Mouse (Mus musculus): ENCODE measurements around the gene Gm49486. TPM values are rescaled to one million over a fixed set of nuclear protein-coding genes. Genes with fewer than 3 reads are reported as not detected.

The Gm49486 gene
- polyA plus RNA-seq, 1 experiment from 2014 or later = 0.58 TPM

DNA sequence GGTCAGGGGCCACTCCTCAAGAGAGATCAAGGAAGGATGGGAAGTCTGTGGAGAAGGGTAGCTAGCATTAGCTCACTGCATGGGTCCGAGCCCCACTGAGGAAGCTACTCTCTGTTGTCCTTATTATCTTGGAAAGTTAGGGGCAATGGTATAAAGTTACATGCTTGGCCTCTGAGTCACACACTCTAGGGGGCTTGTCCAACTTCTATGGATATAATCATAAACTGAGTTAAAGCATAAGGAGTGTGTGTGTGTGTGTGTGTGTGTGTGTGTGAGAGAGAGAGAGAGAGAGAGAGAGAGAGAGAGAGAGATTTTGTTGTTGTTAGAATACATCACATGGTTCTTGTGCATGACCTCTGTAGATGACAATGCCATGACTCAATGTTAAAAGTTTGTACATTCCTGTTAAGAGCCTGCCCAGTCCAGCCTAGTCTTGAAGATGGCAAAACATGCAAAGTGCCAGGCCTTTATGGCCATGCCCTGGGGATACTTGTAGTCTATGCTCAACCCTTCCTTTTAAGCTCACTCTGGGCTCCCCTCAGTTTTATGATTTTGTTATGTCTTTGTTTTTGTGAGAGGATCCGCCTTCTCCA is 70.5 kb downstream of the Gm49486 start:
- H3K4me2 ChIP-seq (ENCODE audit: low read length) = no peak overlapping the region
- ATAC-seq (replicated peaks; ENCODE audit: low FRiP score, low TSS enrichment, low read depth) (no peak), DNase-seq (ENCODE audit: low spot score) (no peak)
- 76% methylated on average over 2 of the region's 2 CpGs for WGBS
- no peaks in the 10 kb centered on the region for H3K9me3 ChIP-seq (ENCODE audit: control insufficient read depth, low read length)
- H3K4me3 ChIP-seq (ENCODE audit: low read depth, low read length) = no peak overlapping the region
- 0 out of 2 replicates have a peak, but pooled peaks cover 7% of the 10 kb centered on the region for H3K36me3 ChIP-seq (ENCODE audit: control insufficient read depth, insufficient read depth, low read length)
- H3K9ac ChIP-seq (ENCODE audit: low read length) = no peak overlapping the region
- no peak overlapping the region for H3K27ac ChIP-seq (ENCODE audit: low read depth)
- no peaks in the 10 kb centered on the region for H3K4me1 ChIP-seq (replicated peaks; ENCODE audit: control insufficient read depth, insufficient read depth, low read length)
- H3K27me3 ChIP-seq (replicated peaks; ENCODE audit: control insufficient read depth, insufficient read depth, low read length) = no peaks in the 10 kb centered on the region

DNA sequence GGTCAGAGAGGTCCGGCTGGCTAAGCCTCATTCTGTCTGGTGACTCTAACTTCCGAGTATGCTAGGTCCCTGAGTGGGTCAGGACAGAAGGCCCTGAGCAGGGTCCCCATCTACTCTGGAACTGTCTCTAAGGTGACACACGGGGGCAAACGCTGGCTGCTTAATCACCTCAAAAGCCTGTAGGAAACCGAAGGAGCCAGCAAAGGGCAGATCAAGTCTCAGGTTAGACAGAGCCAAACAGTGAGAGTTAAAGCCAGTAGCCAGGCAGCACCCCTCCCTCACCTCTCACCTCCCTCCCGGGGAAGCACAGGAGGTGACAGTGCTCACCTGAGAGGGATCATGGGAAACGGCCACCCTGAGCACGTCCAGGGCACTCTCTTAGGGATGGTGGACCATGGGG is 74.5 kb downstream of the Gm49486 start:
- H3K36me3 ChIP-seq (ENCODE audit: control insufficient read depth, insufficient read depth, low read length) = peaks cover 16% of the 10 kb centered on the region
- no peaks in the 10 kb centered on the region for H3K4me1 ChIP-seq (replicated peaks; ENCODE audit: control insufficient read depth, insufficient read depth, low read length)
- ATAC-seq (replicated peaks; ENCODE audit: low FRiP score, low TSS enrichment, low read depth) (no peak), DNase-seq (ENCODE audit: low spot score) (no peak)
- 84% methylated on average over 8 of the region's 8 CpGs for WGBS
- no peak overlapping the region for H3K9ac ChIP-seq (ENCODE audit: low read length)
- H3K27ac ChIP-seq (ENCODE audit: low read depth) = no peak overlapping the region
- no peaks in the 10 kb centered on the region for H3K27me3 ChIP-seq (replicated peaks; ENCODE audit: control insufficient read depth, insufficient read depth, low read length)
- no peaks in the 10 kb centered on the region for H3K9me3 ChIP-seq (ENCODE audit: control insufficient read depth, low read length)
- H3K4me3 ChIP-seq (ENCODE audit: low read depth, low read length) = no peak overlapping the region
- H3K4me2 ChIP-seq (ENCODE audit: low read length) = no peak overlapping the region

DNA sequence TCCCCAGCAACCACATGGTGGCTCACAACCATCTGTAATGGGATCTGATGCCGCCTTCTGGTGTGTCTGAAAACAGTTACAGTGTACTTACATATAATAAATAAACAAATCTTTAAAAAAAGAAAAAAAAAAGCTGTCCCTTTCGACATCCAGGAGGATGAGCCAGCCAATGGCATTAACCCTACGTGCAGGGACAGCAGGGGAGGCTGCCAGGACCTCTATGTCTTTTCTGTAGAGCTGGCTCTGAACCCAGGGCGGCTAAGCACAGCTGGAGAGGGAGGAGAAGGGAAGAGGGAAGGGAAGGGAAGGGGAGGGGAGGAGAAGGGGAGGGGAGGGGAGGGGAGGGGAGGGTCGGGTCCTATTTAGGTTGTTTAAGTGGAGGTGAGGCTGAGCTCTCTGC is 75.6 kb downstream of the Gm49486 start:
- Histone ChIP-seq H3K4me3 (ENCODE audit: low read depth, low read length) (no peak overlapping the region), H3K4me1 (replicated peaks; ENCODE audit: control insufficient read depth, insufficient read depth, low read length) (no peaks in the 10 kb centered on the region), H3K9ac (ENCODE audit: low read length) (no peak overlapping the region), H3K36me3 (ENCODE audit: control insufficient read depth, insufficient read depth, low read length) (peaks cover 16% of the 10 kb centered on the region), H3K9me3 (ENCODE audit: control insufficient read depth, low read length) (no peaks in the 10 kb centered on the region), H3K27me3 (replicated peaks; ENCODE audit: control insufficient read depth, insufficient read depth, low read length) (no peaks in the 10 kb centered on the region), H3K27ac (ENCODE audit: low read depth) (no peak overlapping the region), H3K4me2 (ENCODE audit: low read length) (no peak overlapping the region)
- ATAC-seq (replicated peaks; ENCODE audit: low FRiP score, low TSS enrichment, low read depth) (no peak), DNase-seq (ENCODE audit: low spot score) (no peak)
- 57% methylated on average over 5 of the region's 5 CpGs for WGBS

DNA sequence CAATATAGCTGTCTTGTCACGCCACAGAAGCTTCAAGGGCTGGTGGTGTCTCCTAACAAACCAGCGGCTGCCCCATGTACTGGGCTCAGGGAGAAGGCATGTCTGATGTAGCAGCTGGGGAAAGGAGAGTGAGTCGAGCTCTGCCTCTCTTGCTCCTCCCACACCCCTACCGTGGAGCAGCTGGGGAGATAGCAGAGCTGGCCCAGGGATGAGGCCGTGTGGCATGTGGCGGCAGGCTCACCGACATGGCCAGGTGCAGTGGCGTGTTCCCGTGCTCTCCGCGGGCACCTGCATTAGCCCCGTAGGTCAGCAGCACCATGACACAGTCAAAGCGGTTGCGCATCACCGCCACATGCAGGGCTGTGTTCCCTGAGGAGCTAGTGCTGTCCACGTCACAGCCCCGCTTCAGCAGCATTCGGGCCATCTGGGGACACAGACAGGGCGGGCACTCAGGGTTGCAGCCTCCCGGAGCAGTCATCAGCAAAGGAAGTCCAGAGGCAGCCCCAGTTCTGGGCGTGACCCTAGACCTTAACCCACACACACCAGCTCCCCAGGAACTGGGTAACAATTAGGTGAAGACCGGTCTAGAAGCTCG is 76.9 kb downstream of the Gm49486 start:
- Histone ChIP-seq H3K4me2 (ENCODE audit: low read length) (no peak overlapping the region), H3K27me3 (replicated peaks; ENCODE audit: control insufficient read depth, insufficient read depth, low read length) (no peaks in the 10 kb centered on the region), H3K36me3 (ENCODE audit: control insufficient read depth, insufficient read depth, low read length) (peaks cover 23% of the 10 kb centered on the region), H3K27ac (ENCODE audit: low read depth) (no peak overlapping the region), H3K9ac (ENCODE audit: low read length) (no peak overlapping the region), H3K4me3 (ENCODE audit: low read depth, low read length) (no peak overlapping the region), H3K9me3 (ENCODE audit: control insufficient read depth, low read length) (no peaks in the 10 kb centered on the region), H3K4me1 (replicated peaks; ENCODE audit: control insufficient read depth, insufficient read depth, low read length) (no peaks in the 10 kb centered on the region)
- 73% methylated on average over 23 of the region's 23 CpGs for WGBS
- DNase-seq (ENCODE audit: low spot score) (no peak), ATAC-seq (replicated peaks; ENCODE audit: low FRiP score, low TSS enrichment, low read depth) (no peak)

Other genes with a start within 250 kb of the Gm49486 start
- 160 and 192 TPM in 2 replicates for gene H1f0, start 200.9 kb upstream of the Gm49486 start, polyA plus RNA-seq (2014; fragmentation: Nextera tagmentation; extraction: Ambion mirVana)
- 1.0 and 1.1 TPM in 2 replicates for gene Galr3, start 187.5 kb upstream of the Gm49486 start, polyA plus RNA-seq (2014; fragmentation: Nextera tagmentation; extraction: Ambion mirVana)
- gene Ankrd54, start 166.5 kb upstream of the Gm49486 start, polyA plus RNA-seq (2014; fragmentation: Nextera tagmentation; extraction: Ambion mirVana) = 49.4 and 50.0 TPM in 2 replicates
- 244 and 264 TPM in 2 replicates for gene Eif3l, start 154.2 kb upstream of the Gm49486 start, polyA plus RNA-seq (2014; fragmentation: Nextera tagmentation; extraction: Ambion mirVana)
- 9.3 and 9.9 TPM in 2 replicates for gene Micall1, start 120.5 kb upstream of the Gm49486 start, polyA plus RNA-seq (2014; fragmentation: Nextera tagmentation; extraction: Ambion mirVana)
- gene Polr2f, start 88.4 kb upstream of the Gm49486 start, polyA plus RNA-seq (2014; fragmentation: Nextera tagmentation; extraction: Ambion mirVana) = 398 and 414 TPM in 2 replicates
- gene 1700088E04Rik, start 88.1 kb upstream of the Gm49486 start, polyA plus RNA-seq (2014; fragmentation: Nextera tagmentation; extraction: Ambion mirVana) = 7.4 and 8.2 TPM in 2 replicates
- 17.2 TPM in 2 replicates for gene Sox10, start 64.2 kb upstream of the Gm49486 start, polyA plus RNA-seq (2014; fragmentation: Nextera tagmentation; extraction: Ambion mirVana)
- gene Pick1, start 218 bp upstream of the Gm49486 start, polyA plus RNA-seq (2014; fragmentation: Nextera tagmentation; extraction: Ambion mirVana) = 28.3 and 30.1 TPM in 2 replicates
- 0.13 and 0.19 TPM in 2 replicates for gene Slc16a8, start 25.4 kb downstream of the Gm49486 start, polyA plus RNA-seq (2014; fragmentation: Nextera tagmentation; extraction: Ambion mirVana)
- gene Baiap2l2, start 56.1 kb downstream of the Gm49486 start, polyA plus RNA-seq (2014; fragmentation: Nextera tagmentation; extraction: Ambion mirVana) = 4.8 and 9.4 TPM in 2 replicates
- gene Pla2g6, start 99.0 kb downstream of the Gm49486 start, polyA plus RNA-seq (2014; fragmentation: Nextera tagmentation; extraction: Ambion mirVana) = 17.0 and 20.7 TPM in 2 replicates
- gene Maff, start 117.2 kb downstream of the Gm49486 start, polyA plus RNA-seq (2014; fragmentation: Nextera tagmentation; extraction: Ambion mirVana) = 6.4 and 8.9 TPM in 2 replicates
- gene Tmem184b, start 174.2 kb downstream of the Gm49486 start, polyA plus RNA-seq (2014; fragmentation: Nextera tagmentation; extraction: Ambion mirVana) = 53.0 and 56.6 TPM in 2 replicates
- gene Csnk1e, start 226.2 kb downstream of the Gm49486 start, polyA plus RNA-seq (2014; fragmentation: Nextera tagmentation; extraction: Ambion mirVana) = 64.4 and 78.1 TPM in 2 replicates